Mouse (Mus musculus): Measurements from ENCODE around the gene Prkcz. TPM values are rescaled to one million over a fixed set of nuclear protein-coding genes. Genes with fewer than 3 reads are reported as not detected.
"Not testable (repeated sequence)": the region's sequence is repeated elsewhere in the genome, so short reads cannot be mapped to it uniquely, and the experiment has no call there.

Gene Prkcz
- polyA plus RNA-seq, 1 experiment from 2014 or later: 65.4 TPM

DNA sequence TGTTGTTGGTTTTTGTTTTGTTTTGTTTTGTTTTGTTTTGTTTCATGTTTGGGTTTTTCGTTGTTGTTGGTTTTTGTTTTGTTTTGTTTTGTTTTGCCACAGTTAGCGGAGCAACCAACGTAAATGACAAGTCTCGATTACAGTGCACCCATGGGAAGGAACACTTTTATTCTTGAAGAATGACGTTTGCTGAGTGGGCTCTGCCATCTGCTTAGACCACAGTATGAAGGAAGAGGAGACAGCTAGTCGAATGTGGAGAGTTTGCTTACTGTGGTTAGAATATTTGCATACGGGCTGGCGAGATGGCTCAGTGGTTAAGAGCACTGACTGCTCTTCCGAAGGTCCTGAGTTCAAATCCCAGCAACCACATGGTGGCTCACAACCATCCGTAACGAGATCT is 32.8 kb downstream of the Prkcz start:
- not testable (repeated sequence) for H3K9me3 ChIP-seq (ENCODE audit: control insufficient read depth, low read length); H3K9ac ChIP-seq (replicated peaks; ENCODE audit: low read length); H3K27me3 ChIP-seq (ENCODE audit: control insufficient read depth, insufficient read depth, low read length); H3K4me1 ChIP-seq (ENCODE audit: control insufficient read depth, insufficient read depth, low read length); H3K36me3 ChIP-seq (ENCODE audit: control insufficient read depth, insufficient read depth, low read length); H3K4me3 ChIP-seq (replicated peaks; ENCODE audit: low read depth, low read length); H3K4me2 ChIP-seq (ENCODE audit: low read length); ATAC-seq (ENCODE audit: low FRiP score, low TSS enrichment); DNase-seq; H3K27ac ChIP-seq (replicated peaks; ENCODE audit: low read depth, low read length)
- WGBS: 93% methylated on average over 11 of the region's 11 CpGs

DNA sequence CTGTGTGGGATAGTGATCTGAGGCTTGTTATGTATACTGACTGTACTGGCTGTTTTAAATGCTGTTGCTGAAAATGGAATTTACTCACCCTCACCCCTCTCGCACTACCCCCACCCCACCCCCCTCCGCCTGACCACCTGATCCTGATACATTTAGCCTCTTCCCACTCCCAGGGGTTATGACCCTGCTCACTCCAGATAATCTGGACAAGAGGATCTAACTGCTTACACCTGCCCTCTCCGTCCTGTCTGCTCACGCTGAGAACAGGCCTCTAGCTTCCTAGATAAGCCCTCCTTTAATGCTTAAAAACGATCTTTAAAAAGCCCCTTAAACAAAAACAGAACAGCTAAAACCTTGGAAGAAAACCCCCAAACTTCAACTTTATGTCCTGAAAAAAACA is 35.4 kb downstream of the Prkcz start:
- Histone ChIP-seq H3K27ac (replicated peaks; ENCODE audit: low read depth, low read length) (no peak overlapping the region), H3K4me2 (ENCODE audit: low read length) (no peak overlapping the region), H3K4me3 (replicated peaks; ENCODE audit: low read depth, low read length) (no peak overlapping the region), H3K9me3 (ENCODE audit: control insufficient read depth, low read length) (no peaks in the 10 kb centered on the region), H3K36me3 (ENCODE audit: control insufficient read depth, insufficient read depth, low read length) (no peaks in the 10 kb centered on the region), H3K9ac (replicated peaks; ENCODE audit: low read length) (no peak overlapping the region), H3K27me3 (ENCODE audit: control insufficient read depth, insufficient read depth, low read length) (no peaks in the 10 kb centered on the region), H3K4me1 (ENCODE audit: control insufficient read depth, insufficient read depth, low read length) (peaks cover 9% of the 10 kb centered on the region)
- 47% methylated on average over 5 of the region's 5 CpGs for WGBS
- no peak for ATAC-seq (ENCODE audit: low FRiP score, low TSS enrichment)
- no peak for DNase-seq

DNA sequence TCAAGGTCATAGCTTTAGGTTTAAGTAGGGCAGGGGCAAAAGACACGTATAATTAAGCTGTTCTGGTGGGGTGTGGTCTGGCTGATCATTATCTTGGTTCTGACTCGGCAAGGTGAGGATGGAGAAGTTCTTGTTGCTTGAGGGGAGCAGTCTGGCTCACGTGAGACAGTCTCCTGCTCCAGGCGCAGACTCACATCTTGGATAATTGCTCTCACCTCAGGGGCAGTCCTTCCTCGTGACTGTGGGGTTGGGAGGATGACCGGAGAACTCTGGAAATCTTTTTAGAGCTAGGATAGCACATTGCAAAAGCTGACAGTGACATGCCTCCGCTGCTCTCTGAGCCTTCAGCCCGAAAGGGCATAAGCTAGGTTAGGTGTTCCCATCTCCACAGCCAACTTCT is 36.6 kb downstream of the Prkcz start:
- Histone ChIP-seq H3K36me3 (ENCODE audit: control insufficient read depth, insufficient read depth, low read length) (no peaks in the 10 kb centered on the region), H3K27me3 (ENCODE audit: control insufficient read depth, insufficient read depth, low read length) (no peaks in the 10 kb centered on the region), H3K27ac (replicated peaks; ENCODE audit: low read depth, low read length) (no peak overlapping the region), H3K4me2 (ENCODE audit: low read length) (no peak overlapping the region), H3K4me3 (replicated peaks; ENCODE audit: low read depth, low read length) (no peak overlapping the region), H3K4me1 (ENCODE audit: control insufficient read depth, insufficient read depth, low read length) (peaks cover 10% of the 10 kb centered on the region), H3K9me3 (ENCODE audit: control insufficient read depth, low read length) (no peaks in the 10 kb centered on the region), H3K9ac (replicated peaks; ENCODE audit: low read length) (no peak overlapping the region)
- ATAC-seq (ENCODE audit: low FRiP score, low TSS enrichment): no peak
- 76% methylated on average over 8 of the region's 8 CpGs for WGBS
- no peak for DNase-seq

DNA sequence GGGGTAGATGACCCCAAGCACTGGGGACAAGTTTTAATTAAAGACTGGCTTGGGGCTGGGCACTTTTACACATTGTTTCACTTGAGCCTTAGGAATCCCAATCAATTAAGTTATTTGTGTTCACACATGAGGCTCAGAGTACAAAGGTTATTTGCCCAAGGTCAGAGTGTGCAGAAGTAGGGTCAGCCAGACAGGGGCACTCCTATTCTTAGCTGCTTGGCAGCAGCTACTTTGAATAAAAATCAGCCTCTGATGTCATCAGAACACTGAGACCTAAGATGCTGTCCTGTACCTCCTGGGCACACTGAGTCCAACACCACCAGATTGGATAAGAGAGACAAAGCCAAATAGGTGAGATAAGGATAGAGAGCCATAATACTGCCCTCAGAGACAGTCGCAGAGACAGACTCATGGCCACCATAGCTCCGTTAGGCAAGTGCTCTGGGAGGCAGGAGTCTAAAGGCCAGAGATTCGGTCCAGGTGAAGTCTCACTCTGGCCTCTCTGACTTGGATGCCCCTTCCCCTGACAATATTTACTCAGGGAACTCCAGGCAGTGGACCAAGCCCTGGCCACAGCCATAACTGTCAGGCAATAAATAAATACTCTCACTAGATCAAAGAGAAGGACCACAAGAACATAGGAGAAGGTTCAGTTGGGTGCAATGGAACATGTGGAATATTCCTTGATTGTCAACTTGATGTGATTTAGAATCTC is 37.9 kb downstream of the Prkcz start:
- Histone ChIP-seq H3K27ac (replicated peaks; ENCODE audit: low read depth, low read length) (no peak overlapping the region), H3K4me2 (ENCODE audit: low read length) (no peak overlapping the region), H3K9me3 (ENCODE audit: control insufficient read depth, low read length) (no peaks in the 10 kb centered on the region), H3K4me1 (ENCODE audit: control insufficient read depth, insufficient read depth, low read length) (peaks cover 10% of the 10 kb centered on the region), H3K36me3 (ENCODE audit: control insufficient read depth, insufficient read depth, low read length) (no peaks in the 10 kb centered on the region), H3K9ac (replicated peaks; ENCODE audit: low read length) (no peak overlapping the region), H3K27me3 (ENCODE audit: control insufficient read depth, insufficient read depth, low read length) (no peaks in the 10 kb centered on the region), H3K4me3 (replicated peaks; ENCODE audit: low read depth, low read length) (no peak overlapping the region)
- no peak for DNase-seq
- WGBS: 79% methylated on average over 3 of the region's 3 CpGs
- no peak for ATAC-seq (ENCODE audit: low FRiP score, low TSS enrichment)

DNA sequence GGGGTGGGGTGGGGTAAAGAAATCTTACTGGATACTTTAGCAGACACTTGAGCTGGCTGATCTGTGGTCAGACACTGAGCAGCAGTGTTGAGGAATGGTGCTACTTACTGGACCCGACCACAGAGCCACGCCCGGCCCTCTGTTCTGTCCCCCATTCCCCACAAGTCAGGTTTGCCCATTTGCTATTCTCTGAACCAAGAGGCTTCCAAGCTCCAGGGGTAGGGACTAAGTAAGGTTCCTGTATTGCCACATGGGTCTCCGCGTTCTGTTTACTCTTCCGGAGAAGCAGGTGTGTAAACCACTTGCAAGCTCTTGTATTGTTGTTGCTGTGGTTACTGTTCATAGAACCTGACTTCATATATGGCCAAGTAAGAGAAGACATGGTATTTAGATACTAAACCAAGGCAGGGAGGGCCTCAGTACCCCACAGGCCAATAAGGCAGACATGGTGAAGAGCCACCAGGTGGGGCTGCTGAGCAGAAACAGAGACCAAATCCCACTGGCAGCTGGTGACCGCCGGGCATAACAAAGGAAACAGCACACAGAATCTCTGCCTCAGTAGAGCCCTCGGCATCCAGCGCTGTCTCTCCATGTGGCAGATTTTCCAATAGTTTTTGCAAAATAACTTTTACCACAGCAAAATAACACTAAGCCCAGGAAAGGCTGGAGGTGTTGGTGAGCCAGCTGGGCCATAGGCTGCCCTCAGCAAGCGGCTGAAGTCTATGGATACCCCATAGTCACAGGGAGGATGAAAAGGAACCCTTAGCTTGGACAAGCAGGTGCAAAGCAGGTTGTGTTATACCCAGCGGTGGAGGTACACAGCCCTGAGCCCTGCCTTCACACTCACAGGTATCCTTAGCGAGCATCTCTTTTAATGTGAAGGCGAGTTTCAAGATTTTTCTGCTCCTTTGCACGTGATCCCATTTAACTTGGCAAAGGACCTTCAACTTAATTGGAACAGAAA is 40.6 kb downstream of the Prkcz start:
- Histone ChIP-seq H3K9ac (replicated peaks; ENCODE audit: low read length) (no peak overlapping the region; the same call in 1 of the 2 replicates), H3K27ac (replicated peaks; ENCODE audit: low read depth, low read length) (peak overlapping the region; percentile 73), H3K4me3 (replicated peaks; ENCODE audit: low read depth, low read length) (no peak overlapping the region), H3K27me3 (ENCODE audit: control insufficient read depth, insufficient read depth, low read length) (no peaks in the 10 kb centered on the region), H3K4me2 (ENCODE audit: low read length) (peak overlapping the region; percentile 15), H3K36me3 (ENCODE audit: control insufficient read depth, insufficient read depth, low read length) (no peaks in the 10 kb centered on the region), H3K4me1 (ENCODE audit: control insufficient read depth, insufficient read depth, low read length) (peaks cover 10% of the 10 kb centered on the region), H3K9me3 (ENCODE audit: control insufficient read depth, low read length) (no peaks in the 10 kb centered on the region)
- DNase-seq (peak; percentile 90), ATAC-seq (ENCODE audit: low FRiP score, low TSS enrichment) (peak; percentile 81; the same call in 1 of the 2 replicates)
- 53% methylated on average over 15 of the region's 15 CpGs for WGBS

DNA sequence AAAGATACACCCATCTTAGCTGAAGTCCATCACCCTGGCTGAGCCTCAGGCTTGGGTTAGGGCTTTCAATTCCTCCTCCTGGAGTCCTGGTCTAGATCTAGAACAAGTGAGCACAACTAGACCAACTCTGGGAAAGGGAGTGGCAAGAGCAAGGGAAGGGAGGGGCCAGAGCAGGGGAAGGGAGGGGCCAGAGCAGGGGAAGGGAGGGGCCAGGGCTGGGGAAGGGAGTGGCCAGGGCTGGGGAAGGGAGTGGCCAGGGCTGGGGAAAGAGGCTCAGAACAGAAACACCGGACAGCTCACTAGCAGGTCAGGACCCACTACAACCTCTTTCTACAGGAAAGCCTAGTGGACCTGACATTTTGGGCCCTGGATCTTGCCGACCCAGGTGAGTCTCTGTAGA is 42.9 kb downstream of the Prkcz start:
- DNase-seq (no peak), ATAC-seq (ENCODE audit: low FRiP score, low TSS enrichment) (no peak)
- no peak overlapping the region for H3K27ac ChIP-seq (replicated peaks; ENCODE audit: low read depth, low read length)
- no peak overlapping the region for H3K4me3 ChIP-seq (replicated peaks; ENCODE audit: low read depth, low read length)
- H3K27me3 ChIP-seq (ENCODE audit: control insufficient read depth, insufficient read depth, low read length): no peaks in the 10 kb centered on the region
- no peak overlapping the region for H3K4me2 ChIP-seq (ENCODE audit: low read length)
- no peaks in the 10 kb centered on the region for H3K9me3 ChIP-seq (ENCODE audit: control insufficient read depth, low read length)
- no peaks in the 10 kb centered on the region for H3K36me3 ChIP-seq (ENCODE audit: control insufficient read depth, insufficient read depth, low read length)
- H3K4me1 ChIP-seq (ENCODE audit: control insufficient read depth, insufficient read depth, low read length): peaks cover 10% of the 10 kb centered on the region
- H3K9ac ChIP-seq (replicated peaks; ENCODE audit: low read length): no peak overlapping the region
- WGBS: 49% methylated on average over 2 of the region's 2 CpGs

DNA sequence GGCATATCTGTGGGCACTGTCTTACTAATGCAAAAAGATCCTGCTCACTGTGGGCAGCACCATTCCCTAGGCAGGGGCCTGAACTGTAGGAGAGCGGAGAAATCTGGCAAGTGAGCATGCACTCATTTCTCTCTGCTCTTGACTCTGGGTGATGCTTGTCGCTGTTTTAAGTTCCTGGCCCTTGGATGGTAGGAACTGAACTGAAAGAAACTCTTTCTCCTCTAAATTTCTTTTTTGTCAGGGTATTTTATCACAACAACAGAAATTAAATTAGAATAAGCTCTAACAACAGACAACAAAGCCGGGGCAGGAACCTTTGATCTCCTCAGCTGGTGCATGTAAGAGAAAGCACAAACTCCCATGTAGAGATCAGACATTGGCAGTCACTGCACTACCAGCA is 46.1 kb downstream of the Prkcz start:
- Histone ChIP-seq H3K9me3 (ENCODE audit: control insufficient read depth, low read length) (no peaks in the 10 kb centered on the region), H3K4me3 (replicated peaks; ENCODE audit: low read depth, low read length) (no peak overlapping the region), H3K36me3 (ENCODE audit: control insufficient read depth, insufficient read depth, low read length) (no peaks in the 10 kb centered on the region), H3K27ac (replicated peaks; ENCODE audit: low read depth, low read length) (no peak overlapping the region), H3K9ac (replicated peaks; ENCODE audit: low read length) (no peak overlapping the region), H3K27me3 (ENCODE audit: control insufficient read depth, insufficient read depth, low read length) (no peaks in the 10 kb centered on the region), H3K4me1 (ENCODE audit: control insufficient read depth, insufficient read depth, low read length) (no peaks in the 10 kb centered on the region), H3K4me2 (ENCODE audit: low read length) (no peak overlapping the region)
- DNase-seq: no peak
- 90% methylated on average over 3 of the region's 3 CpGs for WGBS
- ATAC-seq (ENCODE audit: low FRiP score, low TSS enrichment): no peak

DNA sequence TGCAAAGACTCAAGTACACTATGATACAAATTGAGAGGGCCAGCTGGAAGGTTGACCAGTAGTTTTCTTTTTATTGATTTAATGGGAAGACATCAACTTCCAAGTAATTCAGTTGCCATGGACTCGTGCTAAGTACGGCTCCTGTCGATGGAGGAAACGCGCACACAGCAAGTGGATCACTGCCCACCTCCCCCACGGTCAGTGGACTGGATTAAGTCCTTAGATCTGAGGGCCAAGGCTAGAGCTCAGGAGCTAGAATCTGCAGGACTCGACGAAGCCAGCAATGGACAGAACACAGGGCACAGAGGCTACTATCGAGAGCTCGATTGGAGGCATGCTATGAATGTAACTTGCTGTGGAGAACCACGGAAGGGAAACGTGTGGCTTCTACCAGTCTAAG is 52.5 kb downstream of the Prkcz start:
- no peaks in the 10 kb centered on the region for H3K27me3 ChIP-seq (ENCODE audit: control insufficient read depth, insufficient read depth, low read length)
- no peak for ATAC-seq (ENCODE audit: low FRiP score, low TSS enrichment)
- H3K4me1 ChIP-seq (ENCODE audit: control insufficient read depth, insufficient read depth, low read length): peaks cover 39% of the 10 kb centered on the region
- no peak overlapping the region for H3K9ac ChIP-seq (replicated peaks; ENCODE audit: low read length)
- WGBS: 84% methylated on average over 12 of the region's 12 CpGs
- no peak overlapping the region for H3K4me2 ChIP-seq (ENCODE audit: low read length)
- no peaks in the 10 kb centered on the region for H3K36me3 ChIP-seq (ENCODE audit: control insufficient read depth, insufficient read depth, low read length)
- no peak overlapping the region for H3K27ac ChIP-seq (replicated peaks; ENCODE audit: low read depth, low read length)
- no peak overlapping the region for H3K4me3 ChIP-seq (replicated peaks; ENCODE audit: low read depth, low read length)
- no peaks in the 10 kb centered on the region for H3K9me3 ChIP-seq (ENCODE audit: control insufficient read depth, low read length)
- no peak for DNase-seq

Measured in midbrain, embryonic 14.5 days (tissue).